Mouse (Mus musculus): ENCODE measurements around the gene Olfr594. TPM values are rescaled to one million over a fixed set of nuclear protein-coding genes. Genes with fewer than 3 reads are reported as not detected.
"Not testable (repeated sequence)": the region's sequence is repeated elsewhere in the genome, so short reads cannot be mapped to it uniquely, and the experiment has no call there.

Olfr594 gene
- total RNA-seq (2021): not detected
- long read RNA-seq, experiment 1: 0 reads
- long read RNA-seq, experiment 2: 0 reads

GRCm38 (mm10) chr7:103216696-103217095 is at the start of gene Olfr594:
Gene Olfr594 (plus strand): TSS chr7:103216996.
- DNase-seq: no peak
- intact Hi-C loops (cut with DNase I): no loop called here

GRCm38 (mm10) chr7:103169697-103170096 is 47.1 kb upstream of the Olfr594 start:
- no peak for DNase-seq
- intact Hi-C loops (cut with DNase I): no loop called here

- no peak for DNase-seq
- intact Hi-C loops (cut with DNase I): no loop called here
Measured at GRCm38 (mm10) chr7:103178240-103178639, 38.6 kb upstream of the Olfr594 start, which contains the start of gene Olfr591. Gene Olfr591 (minus strand): TSS chr7:103178340.

- intact Hi-C loops (cut with DNase I); DNase-seq: not testable (repeated sequence)
Measured at GRCm38 (mm10) chr7:103184503-103184902, 32.3 kb upstream of the Olfr594 start, which contains the start of gene Olfr592. Gene Olfr592 (plus strand): TSS chr7:103184803.

GRCm38 (mm10) chr7:103211562-103211961 is 5.2 kb upstream of the Olfr594 start, which contains the start of gene Olfr593:
Gene Olfr593 (plus strand): TSS chr7:103211862.
- no peak for DNase-seq
- intact Hi-C loops (cut with DNase I): no loop called here

GRCm38 (mm10) chr7:103212050-103212449 is 4.7 kb upstream of the Olfr594 start:
- DNase-seq; intact Hi-C loops (cut with DNase I): not testable (repeated sequence)

GRCm38 (mm10) chr7:103252405-103252804 is 35.6 kb downstream of the Olfr594 start, which contains the start of gene Usp17ld:
Gene Usp17ld (minus strand): TSS chr7:103252505.
- intact Hi-C loops (cut with DNase I): not testable (repeated sequence)

More at GRCm38 (mm10) chr7:103252405-103252804, 35.6 kb downstream of the Olfr594 start, which contains the start of gene Usp17ld:
- DNase-seq: not testable (repeated sequence)

Small RNAs within 50 kb of the gene (microRNA-seq; reads per million reads assigned to microRNA genes)
- gene Gm23550 (0 reads per million in 2 experiments), gene Gm25171 (0 reads per million in 2 experiments)

Other genes starting within 250 kb of the Olfr594 start
- gene Olfr577, start 241.1 kb upstream of the Olfr594 start, total RNA-seq (2021): not detected
- gene Olfr578, start 227.7 kb upstream of the Olfr594 start, total RNA-seq (2021): not detected
- gene Olfr582, start 179.0 kb upstream of the Olfr594 start, total RNA-seq (2021): not detected
- gene Olfr583, start 165.7 kb upstream of the Olfr594 start, total RNA-seq (2021): not detected
- not detected for gene Olfr584, start 135.1 kb upstream of the Olfr594 start, total RNA-seq (2021)
- gene Olfr585, start 119.3 kb upstream of the Olfr594 start, total RNA-seq (2021): not detected
- not detected for gene Olfr586, start 91.4 kb upstream of the Olfr594 start, total RNA-seq (2021)
- not detected for gene Olfr588-ps1, start 76.1 kb upstream of the Olfr594 start, total RNA-seq (2021)
- not detected for gene Olfr589, start 60.6 kb upstream of the Olfr594 start, total RNA-seq (2021)
- gene Olfr591, start 38.7 kb upstream of the Olfr594 start, total RNA-seq (2021): not detected
- not detected for gene Olfr592, start 32.2 kb upstream of the Olfr594 start, total RNA-seq (2021)
- not detected for gene Olfr593, start 5.1 kb upstream of the Olfr594 start, total RNA-seq (2021)
- gene Usp17ld, start 35.5 kb downstream of the Olfr594 start, total RNA-seq (2021): not detected
- not detected for gene Olfr596, start 88.7 kb downstream of the Olfr594 start, total RNA-seq (2021)
- gene Olfr597, start 99.3 kb downstream of the Olfr594 start, total RNA-seq (2021): not detected
- gene Olfr598, start 106.6 kb downstream of the Olfr594 start, total RNA-seq (2021): not detected
- gene Olfr599, start 118.9 kb downstream of the Olfr594 start, total RNA-seq (2021): not detected
- gene Olfr600, start 132.7 kb downstream of the Olfr594 start, total RNA-seq (2021): not detected
- not detected for gene Olfr601, start 145.7 kb downstream of the Olfr594 start, total RNA-seq (2021)
- gene Olfr603, start 169.2 kb downstream of the Olfr594 start, total RNA-seq (2021): not detected
- gene Usp17lc, start 198.1 kb downstream of the Olfr594 start, total RNA-seq (2021): not detected
- not detected for gene Olfr605, start 228.4 kb downstream of the Olfr594 start, total RNA-seq (2021)
- not detected for gene Olfr606, start 232.1 kb downstream of the Olfr594 start, total RNA-seq (2021)
- not detected for gene Olfr607, start 247.2 kb downstream of the Olfr594 start, total RNA-seq (2021)

Measured in heart, postnatal 14 days (tissue).